Mouse (Mus musculus) midbrain, embryonic 10.5 days (tissue): ENCODE data around the gene Gm10799. TPM values are rescaled to one million over a fixed set of nuclear protein-coding genes. Genes with fewer than 3 reads are reported as not detected.
"Not testable (repeated sequence)": the region's sequence is repeated elsewhere in the genome, so short reads cannot be mapped to it uniquely, and the experiment has no call there.

ENCODE experiments used
- DNase-seq: peaks from one replicate; pipeline ENCODE4 v3.0.0-alpha.2; 2017; ENCODE audit warnings: low spot score
- H3K27ac ChIP-seq: fragments of 300-500 bp; sonication (generic); replicated peaks from 2 replicates; pipeline ENCODE4 v1.5.1; 2016; ENCODE audit warnings: mild to moderate bottlenecking
- H3K27me3 ChIP-seq: fragments of 300-500 bp; sonication (generic); 2 replicates; pipeline ENCODE4 v1.6.1; 2016; ENCODE audit warnings: low read depth, mild to moderate bottlenecking; ENCODE audit not compliant: poor library complexity, severe bottlenecking
- H3K36me3 ChIP-seq: fragments of 300-500 bp; sonication (generic); 2 replicates; pipeline ENCODE4 v1.6.1; 2016; ENCODE audit warnings: mild to moderate bottlenecking, moderate library complexity
- H3K4me1 ChIP-seq: fragments of 300-500 bp; sonication (generic); 2 replicates; pipeline ENCODE4 v1.6.1; 2016
- H3K4me3 ChIP-seq: fragments of 300-500 bp; sonication (generic); 2 replicates; pipeline ENCODE4 v1.5.1; 2016; ENCODE audit warnings: mild to moderate bottlenecking, moderate library complexity
- H3K9me3 ChIP-seq: fragments of 300-500 bp; sonication (generic); replicated peaks from 2 replicates; pipeline ENCODE4 v1.6.1; 2016; ENCODE audit warnings: mild to moderate bottlenecking
- WGBS: fragments of 180-500 bp; shearing (Covaris S2); methylation state at CpG from one replicate; pipeline ENCODE4 v1.1.7; 2016; 5-methylcytosine and 5-hydroxymethylcytosine counted together
- polyA plus RNA-seq: library from polyadenylated mRNA; unstranded; fragments of >200 nt; fragmentation: Nextera tagmentation; extraction: Ambion mirVana; gene quantifications from 2 replicates; pipeline ENCODE4 v1.2.1, GENCODE M21; 2016

The Gm10799 gene
- polyA plus RNA-seq, 1 experiment from 2014 or later = not detected

DNA sequence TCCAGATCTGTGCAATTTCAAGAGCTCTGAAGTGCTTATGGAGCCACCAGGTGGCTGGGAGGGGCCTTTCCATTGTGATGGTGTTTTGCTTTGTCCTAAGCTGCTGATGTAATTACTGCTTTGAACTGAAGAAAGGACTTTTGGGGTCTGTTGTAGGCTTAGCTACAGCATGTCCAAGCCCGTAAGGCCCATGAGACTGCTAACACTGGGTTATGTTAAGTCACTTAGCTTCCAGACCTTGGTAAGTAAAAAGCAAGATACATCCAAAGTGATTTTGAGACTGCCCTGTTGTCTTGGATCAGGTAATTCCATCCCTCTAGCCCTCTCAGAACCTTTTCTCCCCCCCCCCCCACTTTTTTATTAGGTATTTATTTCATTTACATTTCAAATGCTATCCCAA, 28.4 kb upstream of the Gm10799 start:
- H3K27ac ChIP-seq = peak overlapping the region; percentile 46; the same call in 1 of the 2 replicates
- 37% methylated on average over 1 of the region's 1 CpGs for WGBS

DNA sequence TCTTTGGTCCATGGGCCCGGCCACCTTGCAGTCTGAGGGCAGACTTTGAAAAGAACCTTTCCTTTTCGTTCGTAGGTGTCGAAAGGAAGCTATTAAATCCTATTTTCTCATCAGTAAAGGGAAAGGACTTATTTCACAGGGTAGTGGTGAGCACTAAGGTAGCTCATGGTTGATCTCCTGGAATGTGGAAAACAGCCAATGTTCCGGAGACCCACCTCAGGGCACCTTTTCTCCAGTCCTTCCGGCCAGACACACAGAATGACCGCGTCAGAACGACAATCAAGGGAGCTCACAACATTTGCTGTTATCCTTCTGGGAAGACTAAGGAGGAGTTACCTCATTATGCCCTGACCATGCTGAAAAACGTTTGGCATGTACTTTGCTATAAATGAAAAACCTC, 27.9 kb upstream of the Gm10799 start:
- H3K27me3 ChIP-seq = no peaks in the 10 kb centered on the region
- H3K9me3 ChIP-seq = no peaks in the 10 kb centered on the region
- H3K4me1 ChIP-seq = peaks cover 35% of the 10 kb centered on the region
- H3K27ac ChIP-seq = peak overlapping the region; percentile 87
- DNase-seq = no peak
- no peaks in the 10 kb centered on the region for H3K36me3 ChIP-seq
- 44% methylated on average over 10 of the region's 10 CpGs for WGBS
- H3K4me3 ChIP-seq = peak overlapping the region; percentile 61

More for the DNA sequence above, 28.4 kb upstream of the Gm10799 start:
- not testable (repeated sequence) for H3K27me3 ChIP-seq, H3K36me3 ChIP-seq, DNase-seq, H3K9me3 ChIP-seq
- Histone ChIP-seq H3K4me3 (peak overlapping the region; percentile 61; the same call in 1 of the 2 replicates), H3K4me1 (peaks cover 35% of the 10 kb centered on the region)

DNA sequence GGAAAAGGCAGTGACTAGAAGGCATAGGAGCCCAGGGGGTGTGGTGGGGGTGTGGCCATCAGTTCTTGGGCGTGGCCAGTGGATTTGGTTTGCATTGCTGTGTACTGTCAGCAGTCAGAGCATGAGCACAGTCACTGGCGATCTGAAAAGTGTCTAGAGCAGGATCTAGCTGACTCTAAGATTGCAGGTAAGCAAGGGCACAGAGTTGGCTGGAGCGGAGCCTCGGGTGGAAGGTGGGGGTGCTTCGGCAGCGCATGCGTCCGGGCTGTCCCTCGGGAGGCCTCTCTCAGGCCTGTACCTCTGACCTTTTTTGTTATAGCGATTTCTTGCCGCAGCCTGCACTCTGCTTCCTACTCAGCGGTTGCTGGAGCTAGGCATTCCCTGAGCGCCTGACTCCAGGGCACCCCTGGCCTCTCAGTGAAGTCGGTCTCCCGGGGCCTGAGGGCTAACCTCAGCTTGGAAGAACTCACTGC, 27.4 kb upstream of the Gm10799 start, which contains the start of gene Cd59a:
Gene Cd59a, plus strand, starts transcription at position 61 of the 473 bp plus-strand sequence.
- DNase-seq = peak; percentile 77
- Histone ChIP-seq H3K27ac (peak within 1 kb of the TSS; percentile 87), H3K36me3 (no peaks in the 10 kb centered on the region), H3K4me3 (peak within 1 kb of the TSS; percentile 61), H3K4me1 (peaks cover 35% of the 10 kb centered on the region), H3K27me3 (no peaks in the 10 kb centered on the region), H3K9me3 (no peaks in the 10 kb centered on the region)
- 4% methylated on average over 15 of the region's 15 CpGs for WGBS

DNA sequence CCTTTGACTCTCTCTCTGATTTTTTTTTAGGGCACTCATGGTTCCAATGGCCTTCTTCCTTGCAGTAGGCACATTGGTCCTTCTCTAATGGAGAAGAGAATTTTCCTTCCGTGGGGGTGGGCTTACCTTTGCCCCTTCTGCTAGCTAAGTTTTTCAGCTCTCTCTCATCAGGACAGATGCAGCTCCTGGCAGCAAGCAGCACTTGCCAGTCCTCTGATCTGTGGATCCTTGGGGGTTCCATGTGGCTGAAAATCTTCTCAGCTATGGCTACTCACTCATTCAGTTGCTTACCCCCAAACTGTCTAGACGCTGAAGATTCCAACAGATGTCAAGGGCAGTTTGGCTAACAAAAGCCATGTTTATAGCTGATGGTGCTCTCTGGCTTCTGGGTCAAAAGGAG, 25.0 kb upstream of the Gm10799 start:
- Histone ChIP-seq H3K36me3 (no peaks in the 10 kb centered on the region), H3K27ac (no peak overlapping the region), H3K4me3 (no peak overlapping the region), H3K27me3 (no peaks in the 10 kb centered on the region), H3K9me3 (no peaks in the 10 kb centered on the region), H3K4me1 (peaks cover 21% of the 10 kb centered on the region)
- WGBS = 87% methylated on average over 2 of the region's 2 CpGs
- no peak for DNase-seq

DNA sequence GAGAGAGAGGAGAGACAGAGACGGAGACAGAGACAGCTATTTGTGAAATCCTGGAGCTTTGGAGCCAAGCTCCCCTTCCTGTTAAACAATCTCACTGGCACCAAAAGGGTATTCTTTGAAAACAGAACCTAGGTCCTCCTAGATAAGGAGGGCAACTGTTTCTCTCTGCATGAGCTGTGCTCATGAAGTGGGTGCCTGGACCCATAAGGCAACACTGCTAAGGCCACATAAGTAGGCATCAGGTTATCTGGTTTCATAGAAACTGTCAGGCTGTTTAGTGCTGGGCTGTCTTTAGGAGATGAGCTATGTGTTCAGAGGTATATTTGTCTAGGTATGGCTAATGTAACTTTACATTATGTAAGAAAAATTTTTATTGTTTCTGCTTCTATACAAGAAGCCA, 19.2 kb upstream of the Gm10799 start:
- H3K36me3 ChIP-seq, DNase-seq, H3K4me3 ChIP-seq, H3K27me3 ChIP-seq, H3K9me3 ChIP-seq, H3K27ac ChIP-seq, H3K4me1 ChIP-seq: not testable (repeated sequence)
- 89% methylated on average over 1 of the region's 1 CpGs for WGBS

DNA sequence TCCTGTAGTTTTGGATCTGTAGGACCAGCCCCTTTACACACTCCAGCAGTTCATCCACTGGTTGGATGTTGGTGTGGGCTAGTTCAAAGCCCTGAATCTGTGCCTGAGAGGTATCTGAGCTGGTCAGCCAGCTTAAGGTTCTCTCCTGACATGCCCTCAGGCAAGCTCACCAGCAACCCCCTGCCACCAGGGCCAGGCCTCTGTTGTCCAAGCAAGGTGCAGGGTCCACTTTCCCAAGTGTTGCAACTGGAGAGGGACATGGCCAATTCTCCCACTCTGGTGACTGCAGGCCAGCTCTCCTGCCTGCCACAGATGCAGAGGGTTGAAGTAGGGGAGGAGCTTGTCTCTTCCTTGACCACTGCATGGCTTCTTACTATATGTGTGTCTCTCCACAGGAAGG, 15.7 kb upstream of the Gm10799 start:
- not testable (repeated sequence) for H3K4me3 ChIP-seq, H3K36me3 ChIP-seq, H3K4me1 ChIP-seq, H3K27ac ChIP-seq, H3K9me3 ChIP-seq, DNase-seq, H3K27me3 ChIP-seq

DNA sequence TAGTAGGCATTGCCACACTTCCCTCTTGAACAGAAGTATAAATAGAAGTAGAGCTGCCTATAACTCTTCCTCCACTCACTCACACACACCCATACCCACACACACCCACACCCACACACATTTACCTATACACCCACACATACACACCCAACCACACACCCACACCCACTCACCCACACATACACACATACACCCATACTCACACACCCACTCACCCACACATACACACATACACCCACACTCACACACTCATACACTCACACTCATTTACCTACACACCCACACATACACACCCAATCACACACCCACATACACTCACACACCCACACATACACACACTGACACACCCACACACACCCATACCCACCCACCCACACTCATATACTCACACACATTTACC, 14.1 kb upstream of the Gm10799 start:
- DNase-seq = no peak
- Histone ChIP-seq H3K4me1 (no peaks in the 10 kb centered on the region), H3K27me3 (no peaks in the 10 kb centered on the region), H3K36me3 (no peaks in the 10 kb centered on the region), H3K27ac (no peak overlapping the region), H3K9me3 (no peaks in the 10 kb centered on the region), H3K4me3 (no peak overlapping the region)

DNA sequence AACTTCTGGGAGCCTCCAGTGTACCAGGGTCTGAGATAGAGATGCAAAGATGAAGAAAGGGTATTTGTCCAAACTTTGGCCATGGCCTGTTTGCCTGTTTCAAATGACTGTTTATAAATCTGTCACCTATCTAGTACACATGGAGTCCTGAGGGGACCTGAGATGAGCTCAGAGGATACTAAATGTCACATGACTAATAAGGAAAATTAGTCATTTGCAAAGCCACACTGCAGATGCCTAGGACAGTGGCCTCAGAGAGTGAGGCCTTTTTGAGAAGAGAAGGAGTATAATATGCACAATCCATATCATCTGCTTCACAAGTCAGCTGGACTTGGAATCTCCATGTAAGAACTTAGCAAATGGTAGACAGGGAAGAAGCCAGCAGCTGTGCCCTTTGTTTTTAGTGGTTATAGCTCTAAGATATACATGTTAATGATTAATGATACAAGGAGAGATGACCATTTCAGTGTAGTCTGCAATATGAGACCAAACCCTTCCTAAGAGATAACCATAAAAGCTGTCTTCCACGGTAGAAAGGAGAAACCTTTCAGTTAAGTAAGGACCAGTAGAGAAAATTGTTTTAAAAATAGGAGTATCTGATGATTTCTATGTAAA, 13.2 kb upstream of the Gm10799 start:
- H3K27ac ChIP-seq, H3K4me3 ChIP-seq, DNase-seq, H3K4me1 ChIP-seq, H3K27me3 ChIP-seq, H3K36me3 ChIP-seq, H3K9me3 ChIP-seq: not testable (repeated sequence)
- no CpG with 5 or more reads among the region's 1 CpGs for WGBS

DNA sequence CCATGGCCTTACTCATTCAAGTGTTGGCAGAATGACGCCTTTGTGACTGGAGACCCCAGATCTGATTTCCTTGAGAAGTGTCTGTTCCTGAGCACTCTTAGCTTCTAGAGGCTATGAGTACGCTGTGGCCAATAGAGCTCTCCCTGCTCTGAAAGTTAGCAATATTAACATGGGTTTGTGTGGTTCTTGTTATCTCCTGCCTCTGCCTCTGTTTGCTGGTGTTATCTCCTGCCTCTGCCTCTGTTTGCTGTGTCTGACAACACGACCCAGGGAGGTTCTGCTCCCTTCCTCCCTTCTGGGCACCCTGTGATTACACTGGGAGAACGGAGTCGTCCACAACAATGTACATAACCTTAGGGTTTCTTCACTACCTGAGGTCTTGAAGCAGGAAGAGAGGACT, 9.9 kb upstream of the Gm10799 start:
- not testable (repeated sequence) for H3K4me3 ChIP-seq, H3K9me3 ChIP-seq, DNase-seq, H3K27ac ChIP-seq, H3K27me3 ChIP-seq, H3K4me1 ChIP-seq, H3K36me3 ChIP-seq
- WGBS = 70% methylated on average over 5 of the region's 5 CpGs

DNA sequence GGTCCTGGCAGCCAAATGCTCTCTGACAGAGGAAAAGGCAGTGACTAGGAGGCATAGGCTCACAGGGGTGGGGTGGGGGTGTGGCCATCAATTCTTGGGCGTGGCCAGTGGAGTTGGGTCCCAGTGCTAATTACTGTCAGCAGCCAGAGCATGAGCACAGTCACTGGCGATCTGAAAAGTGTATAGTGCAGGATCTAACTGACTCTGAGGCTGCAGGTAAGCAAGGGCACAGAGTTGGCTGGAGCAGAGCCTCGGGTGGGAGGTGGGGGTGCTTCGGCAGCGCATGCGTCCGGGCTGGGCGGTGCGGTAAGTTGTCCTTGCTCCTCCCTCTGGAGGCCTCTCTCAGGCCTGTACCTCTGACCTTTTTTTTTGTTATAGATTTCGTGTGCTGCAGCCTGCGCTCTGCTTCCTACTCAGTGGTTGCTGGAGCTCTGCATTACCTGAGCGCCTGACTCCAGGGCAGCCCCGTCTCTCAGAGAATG, 1.4 kb upstream of the Gm10799 start, which contains the start of gene Cd59b:
Gene Cd59b, plus strand, starts transcription at position 146 of the 482 bp plus-strand sequence.
- H3K4me3 ChIP-seq = peak within 1 kb of the TSS; percentile 53
- H3K27ac ChIP-seq = peak within 1 kb of the TSS; percentile 72
- H3K27me3 ChIP-seq = no peaks in the 10 kb centered on the region
- WGBS = 11% methylated on average over 13 of the region's 13 CpGs
- peaks cover 8% of the 10 kb centered on the region for H3K4me1 ChIP-seq
- DNase-seq = peak; percentile 67
- 0 out of 2 replicates have a peak, but pooled peaks cover 7% of the 10 kb centered on the region for H3K9me3 ChIP-seq
- no peaks in the 10 kb centered on the region for H3K36me3 ChIP-seq

DNA sequence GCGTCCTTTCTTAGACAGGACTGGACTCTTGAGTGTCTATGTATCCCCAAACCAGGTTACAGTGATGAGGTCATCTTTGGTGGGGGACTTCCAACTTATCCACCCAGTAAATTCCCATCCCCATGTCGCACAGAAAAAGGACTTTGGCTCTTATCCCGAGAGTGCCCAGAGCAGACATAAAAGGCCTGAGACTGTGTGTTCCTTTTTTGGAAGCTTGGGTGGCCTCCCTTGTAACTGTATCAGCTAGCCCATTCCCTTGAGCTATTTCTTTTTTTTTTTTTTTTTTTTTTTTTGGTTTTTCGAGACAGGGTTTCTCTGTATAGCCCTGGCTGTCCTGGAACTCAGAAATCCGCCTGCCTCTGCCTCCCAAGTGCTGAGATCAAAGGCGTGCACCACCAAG, 2.8 kb downstream of the Gm10799 start, which contains the start of gene Gm10912:
Gene Gm10912, plus strand, starts transcription at position 301 of the 400 bp plus-strand sequence.
- not testable (repeated sequence) for DNase-seq, H3K36me3 ChIP-seq
- 94% methylated on average over 6 of the region's 6 CpGs for WGBS

DNA sequence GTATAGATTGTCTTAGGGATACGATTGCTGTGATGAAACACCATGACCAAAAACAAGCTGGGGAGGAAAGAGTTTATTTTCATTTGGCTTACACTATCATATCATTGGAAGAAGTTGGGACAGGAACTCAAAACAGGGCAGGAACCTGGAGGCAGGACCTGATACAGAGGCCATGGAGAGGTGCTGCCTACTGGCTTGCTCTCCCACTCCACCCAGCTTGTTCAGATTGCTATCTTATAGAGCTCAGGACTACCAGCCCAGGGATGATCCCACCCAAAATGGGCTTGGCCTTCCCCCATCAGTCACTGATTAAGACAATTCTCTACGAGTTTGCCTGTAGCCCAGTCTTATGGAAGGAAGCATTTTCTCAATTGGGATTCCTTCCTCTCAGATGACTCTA, 4.2 kb downstream of the Gm10799 start:
- WGBS = 82% methylated on average over 2 of the region's 2 CpGs
- no peak for DNase-seq
- Histone ChIP-seq H3K36me3 (peaks cover 20% of the 10 kb centered on the region), H3K9me3 (no peaks in the 10 kb centered on the region), H3K27me3 (no peaks in the 10 kb centered on the region), H3K4me3 (no peak overlapping the region), H3K27ac (no peak overlapping the region), H3K4me1 (no peaks in the 10 kb centered on the region)

More for the DNA sequence above, 2.8 kb downstream of the Gm10799 start, which contains the start of gene Gm10912:
- not testable (repeated sequence) for H3K27ac ChIP-seq, H3K27me3 ChIP-seq, H3K9me3 ChIP-seq, H3K4me3 ChIP-seq, H3K4me1 ChIP-seq

DNA sequence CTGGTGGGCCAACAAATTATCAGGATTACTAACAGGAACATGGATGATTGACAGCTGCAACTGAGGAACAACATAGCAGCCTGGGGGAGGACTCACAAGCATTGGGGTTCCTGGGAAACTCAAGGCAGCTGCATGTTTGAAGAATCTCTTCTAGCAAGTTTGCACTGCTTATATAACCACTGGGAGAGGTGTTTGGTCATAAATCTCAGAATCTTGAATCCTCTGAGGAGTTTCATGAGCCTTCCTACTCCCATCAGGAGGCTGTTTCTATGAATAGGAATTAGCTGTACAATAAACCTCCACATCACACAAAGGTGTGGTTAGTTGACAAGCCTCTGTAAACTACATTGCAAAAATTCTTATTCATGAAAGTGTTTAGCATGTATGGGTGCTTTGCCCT, 5.7 kb downstream of the Gm10799 start:
- Histone ChIP-seq H3K4me1 (no peaks in the 10 kb centered on the region), H3K27ac (no peak overlapping the region), H3K36me3 (peaks cover 27% of the 10 kb centered on the region), H3K27me3 (no peaks in the 10 kb centered on the region), H3K4me3 (no peak overlapping the region), H3K9me3 (no peaks in the 10 kb centered on the region)
- no peak for DNase-seq
